Mouse (Mus musculus) forebrain, embryonic 14.5 days (tissue): Measurements from ENCODE around the gene Tpm3-rs7. TPM values are rescaled to one million over a fixed set of nuclear protein-coding genes. Genes with fewer than 3 reads are reported as not detected.
"Not testable (repeated sequence)": the region's sequence is repeated elsewhere in the genome, so short reads cannot be mapped to it uniquely, and the experiment has no call there.

Experiments used
- ATAC-seq: fragments of 200-750 bp; cut with Nextera tagmentation; 2 replicates; pipeline ENCODE4 v1.8.0; 2017; ENCODE audit warnings: mild to moderate bottlenecking, moderate library complexity
- DNase-seq: peaks from one replicate; pipeline ENCODE4 v3.0.0-alpha.2; 2015; ENCODE audit warnings: low spot score
- H3K27ac ChIP-seq: fragments of 300-500 bp; sonication (generic); 2 replicates; pipeline ENCODE4 v1.5.1; 2014; ENCODE audit warnings: low read depth, mild to moderate bottlenecking, control low read depth, low read length, moderate library complexity
- H3K27me3 ChIP-seq: fragments of 300-500 bp; sonication (generic); replicated peaks from 2 replicates; pipeline ENCODE4 v1.6.1; 2014; ENCODE audit warnings: low read length, control low read depth, mixed read lengths; ENCODE audit not compliant: control insufficient read depth, insufficient read depth
- H3K36me3 ChIP-seq: fragments of 300-500 bp; sonication (generic); 2 replicates; pipeline ENCODE4 v1.6.1; 2014; ENCODE audit warnings: low read length, control low read depth; ENCODE audit not compliant: control insufficient read depth, insufficient read depth
- H3K4me1 ChIP-seq: fragments of 300-500 bp; sonication (generic); 2 replicates; pipeline ENCODE4 v1.6.1; 2014; ENCODE audit warnings: antibody characterized with exemption, low read length, control low read depth; ENCODE audit not compliant: control insufficient read depth, insufficient read depth
- H3K4me2 ChIP-seq: fragments of 300-500 bp; sonication (generic); 2 replicates; pipeline ENCODE4 v1.6.1; 2014; ENCODE audit warnings: mild to moderate bottlenecking, control low read depth, low read length
- H3K4me3 ChIP-seq: fragments of 300-500 bp; sonication (generic); 2 replicates; pipeline ENCODE4 v1.5.1; 2014; ENCODE audit warnings: low read depth, low read length, control low read depth
- H3K9ac ChIP-seq: fragments of 300-500 bp; sonication (generic); 2 replicates; pipeline ENCODE4 v1.6.1; 2014; ENCODE audit warnings: mild to moderate bottlenecking, low read length, control low read depth, moderate library complexity
- H3K9me3 ChIP-seq: fragments of 300-500 bp; sonication (generic); replicated peaks from 2 replicates; pipeline ENCODE4 v1.6.1; 2016; ENCODE audit warnings: low read length, control low read depth, mixed read lengths; ENCODE audit not compliant: control insufficient read depth
- WGBS: fragments of 180-500 bp; shearing (Covaris S2); extraction: QIAGEN DNeasy Blood & Tissue Kit; methylation state at CpG from one replicate; pipeline ENCODE4 v1.1.7; 2014; 5-methylcytosine and 5-hydroxymethylcytosine counted together
- polyA plus RNA-seq: library from polyadenylated mRNA; unstranded; fragments of >200 nt; fragmentation: Nextera tagmentation; extraction: Ambion mirVana; gene quantifications from 2 replicates; pipeline ENCODE4 v1.2.1, GENCODE M21; 2014

Tpm3-rs7 gene
- polyA plus RNA-seq: 7.9 and 8.1 TPM in 2 replicates

- H3K4me1 ChIP-seq, H3K27ac ChIP-seq, H3K9ac ChIP-seq, H3K36me3 ChIP-seq, H3K4me2 ChIP-seq, DNase-seq, H3K9me3 ChIP-seq, ATAC-seq, H3K27me3 ChIP-seq, H3K4me3 ChIP-seq: not testable (repeated sequence)
- WGBS: 96% methylated on average over 16 of the region's 16 CpGs
Observed at GRCm38 (mm10) chr14:113314499-113314898, at the start of gene Tpm3-rs7. TSS of gene Tpm3-rs7 (plus strand) at chr14:113314608.

- no peak overlapping the region for H3K9ac ChIP-seq
- no peaks in the 10 kb centered on the region for H3K4me1 ChIP-seq
- H3K4me3 ChIP-seq: no peak overlapping the region
- no peak for DNase-seq
- H3K36me3 ChIP-seq: no peaks in the 10 kb centered on the region
- WGBS: 90% methylated on average over 1 of the region's 1 CpGs
- no peak overlapping the region for H3K27ac ChIP-seq
- H3K4me2 ChIP-seq: no peak overlapping the region
- H3K9me3 ChIP-seq: no peaks in the 10 kb centered on the region
- ATAC-seq: no peak
- H3K27me3 ChIP-seq: no peaks in the 10 kb centered on the region
Observed at GRCm38 (mm10) chr14:113317023-113317422, 2.6 kb downstream of the Tpm3-rs7 start.

GRCm38 (mm10) chr14:113363361-113363760 lies 49.0 kb downstream of the Tpm3-rs7 start:
- no peak for ATAC-seq
- 86% methylated on average over 1 of the region's 1 CpGs for WGBS

More at GRCm38 (mm10) chr14:113363361-113363760, 49.0 kb downstream of the Tpm3-rs7 start:
- H3K27me3 ChIP-seq: no peaks in the 10 kb centered on the region
- H3K36me3 ChIP-seq: no peaks in the 10 kb centered on the region
- no peak overlapping the region for H3K4me2 ChIP-seq
- no peaks in the 10 kb centered on the region for H3K4me1 ChIP-seq
- no peak overlapping the region for H3K4me3 ChIP-seq
- no peak for DNase-seq
- H3K9me3 ChIP-seq: no peaks in the 10 kb centered on the region; the same call in 1 of the 2 replicates
- no peak overlapping the region for H3K9ac ChIP-seq
- no peak overlapping the region for H3K27ac ChIP-seq
